Mouse (Mus musculus) brown adipose tissue, adult 24 weeks (tissue): Measurements from ENCODE around the gene Blcap. TPM values are rescaled to one million over a fixed set of nuclear protein-coding genes. Genes with fewer than 3 reads are reported as not detected.

Source experiments
- H3K27ac ChIP-seq: fragments of 200-500 bp; replicated peaks from 2 replicates; pipeline ENCODE4 v1.5.1; 2012; ENCODE audit warnings: low read depth, mild to moderate bottlenecking, low read length
- H3K4me1 ChIP-seq: fragments of 200-500 bp; 2 replicates; pipeline ENCODE4 v1.6.1; 2012; ENCODE audit warnings: low read length, mixed read lengths; ENCODE audit not compliant: control insufficient read depth, insufficient read depth, insufficient read length
- H3K4me3 ChIP-seq: fragments of 200-500 bp; 2 replicates; pipeline ENCODE4 v1.5.1; 2012; ENCODE audit warnings: low read depth, mild to moderate bottlenecking, low read length, moderate library complexity; ENCODE audit not compliant: insufficient read depth
- polyA plus RNA-seq: library from polyadenylated mRNA; stranded (reverse); fragments of >200 nt; gene quantifications from 2 replicates; pipeline ENCODE4 v1.2.4, GENCODE M21; 2012; ENCODE audit not compliant: missing spikeins, insufficient read depth, insufficient read length

Blcap gene
- polyA plus RNA-seq, 1 experiment, result 74.7 TPM

DNA sequence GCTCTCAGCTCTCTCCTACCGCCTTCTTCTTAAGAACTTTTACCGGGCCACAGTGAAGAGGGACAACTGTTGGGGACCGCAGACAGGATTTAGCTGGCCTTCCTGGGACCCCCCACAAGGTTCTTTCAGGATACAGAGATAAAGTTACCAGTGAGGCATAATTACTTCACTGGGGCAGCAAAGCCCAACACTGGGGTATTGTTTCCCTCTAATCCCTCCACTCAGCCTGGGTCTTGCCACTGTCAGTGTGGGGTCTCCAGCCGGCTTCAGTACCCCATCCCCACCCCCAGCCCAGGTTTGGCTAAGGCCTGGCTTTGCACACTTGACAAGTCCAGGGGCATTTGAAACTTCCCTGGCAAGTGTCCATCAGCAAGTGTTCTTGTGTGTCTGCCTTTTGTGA lies 56.7 kb downstream of the Blcap start:
- no peak overlapping the region for H3K4me3 ChIP-seq
- peaks cover 3% of the 10 kb centered on the region; the same call in 1 of the 2 replicates for H3K4me1 ChIP-seq
- H3K27ac ChIP-seq, result peak overlapping the region; percentile 74

- Histone ChIP-seq H3K4me3 (no peak overlapping the region), H3K27ac (peak overlapping the region; percentile 74), H3K4me1 (peaks cover 3% of the 10 kb centered on the region; the same call in 1 of the 2 replicates)
These were observed 57.3 kb downstream of the Blcap start for GRCm38 (mm10) chr2:157513737-157514208.

DNA sequence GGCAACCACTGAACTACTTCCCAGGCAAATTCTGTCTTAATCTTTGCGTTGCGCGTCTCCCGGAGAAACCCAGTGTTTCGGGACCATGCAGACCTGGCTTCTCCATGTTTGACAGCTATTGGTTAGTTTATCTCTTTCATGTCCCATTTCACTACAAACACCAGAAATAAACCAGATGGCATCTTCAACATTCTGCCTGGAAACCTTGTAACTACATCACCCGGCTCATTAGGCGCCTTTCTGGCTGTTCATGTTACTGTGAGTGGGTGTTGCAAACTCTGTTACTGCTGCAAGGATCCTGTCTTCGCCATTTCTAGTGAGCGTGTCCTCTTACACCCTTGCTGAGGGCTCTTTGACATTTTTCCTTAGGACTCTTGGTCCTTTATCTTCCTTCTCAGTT lies 58.2 kb downstream of the Blcap start:
- H3K27ac ChIP-seq, result peak overlapping the region; percentile 66
- no peak overlapping the region for H3K4me3 ChIP-seq
- peaks cover 3% of the 10 kb centered on the region; the same call in 1 of the 2 replicates for H3K4me1 ChIP-seq

DNA sequence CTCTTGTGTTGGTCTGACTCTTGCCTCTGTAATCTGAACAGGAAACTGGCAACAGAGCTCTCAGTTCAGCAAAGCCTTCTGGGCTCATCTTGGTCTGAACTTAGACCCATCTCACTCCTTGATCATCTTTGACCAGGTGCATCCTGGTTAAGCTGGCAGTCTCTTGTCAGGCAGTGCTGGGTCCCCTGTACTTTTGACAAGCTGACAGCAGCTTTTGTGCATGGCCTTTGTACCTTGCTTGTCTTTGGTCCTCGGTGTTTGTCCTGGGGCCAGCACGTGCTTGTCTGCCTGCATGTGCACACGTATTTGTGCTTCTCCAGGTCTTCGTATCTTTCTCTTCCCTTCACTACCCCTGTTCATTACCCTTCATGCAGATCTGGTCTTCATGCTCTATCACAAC lies 61.0 kb downstream of the Blcap start:
- no peak overlapping the region for H3K4me3 ChIP-seq
- H3K27ac ChIP-seq, result no peak overlapping the region

DNA sequence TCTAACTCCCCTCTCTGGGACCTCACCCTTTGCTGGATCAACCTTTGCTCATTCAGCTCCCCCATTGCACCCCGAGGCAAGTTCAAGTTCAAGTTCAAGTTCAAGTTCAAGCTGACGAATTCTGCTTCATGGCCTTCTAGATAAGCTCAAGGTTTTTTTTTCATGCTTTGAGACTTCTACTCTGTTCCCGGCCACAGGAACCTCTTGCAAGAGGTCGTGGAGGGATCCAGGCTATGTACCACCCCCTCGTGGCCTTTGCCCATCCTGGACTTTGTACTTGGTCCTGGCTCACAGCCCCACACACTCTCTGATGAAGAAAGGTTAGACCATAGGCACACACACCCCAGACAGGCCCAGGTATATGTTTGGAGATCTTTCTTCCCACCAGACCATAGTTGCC lies 61.9 kb downstream of the Blcap start:
- Histone ChIP-seq H3K4me1 (peaks cover under 1% of the 10 kb centered on the region; the same call in 1 of the 2 replicates), H3K27ac (no peak overlapping the region), H3K4me3 (no peak overlapping the region)

More for the DNA sequence above, 61.0 kb downstream of the Blcap start:
- peaks cover 3% of the 10 kb centered on the region; the same call in 1 of the 2 replicates for H3K4me1 ChIP-seq

- Histone ChIP-seq H3K4me3 (no peak overlapping the region), H3K4me1 (no peaks in the 10 kb centered on the region), H3K27ac (no peak overlapping the region)
These were observed 64.3 kb downstream of the Blcap start for GRCm38 (mm10) chr2:157506779-157507178.

Other genes starting within 250 kb of the Blcap start
- not detected in 2 replicates for gene Ghrh, start 223.8 kb downstream of the Blcap start, polyA plus RNA-seq
- 26.0 and 26.5 TPM in 2 replicates for gene Manbal, start 203.7 kb downstream of the Blcap start, polyA plus RNA-seq
- gene Src, start 152.8 kb downstream of the Blcap start, polyA plus RNA-seq, result 1.4 and 1.6 TPM in 2 replicates
- 143 and 188 TPM in 2 replicates for gene Nnat, start 11.2 kb downstream of the Blcap start, polyA plus RNA-seq
- 13.4 and 14.8 TPM in 2 replicates for gene Ctnnbl1, start 166.1 kb upstream of the Blcap start, polyA plus RNA-seq